ENCODE assay signal across 20 mouse cellular contexts in genomic region chr9:61456441-61457161, GRCm38 (mm10).
DNase-seq lines count a peak whose midpoint lies in the region; ATAC-seq and TF ChIP-seq lines count a peak whose summit lies in the region.
"Had no signal": no experiment of that assay in that cellular context is flagged by ENCODE, and none has a peak within 500 bp of the region (broad histone marks: within the 10 kb centered on the region; RNA-seq: fewer than 3 reads in every experiment).

No protein-coding gene starts in this region.

- H3K4me1 ChIP-seq in hindbrain, embryonic 10.5 days (replicated peaks) = peaks cover 41% of the 10 kb centered on the region
- 0 out of 2 replicates have a peak, but pooled peaks cover 6% of the 10 kb centered on the region for H3K4me1 ChIP-seq in hindbrain, postnatal 0 days (ENCODE audit: insufficient read depth, low read length)
- peaks cover 34% of the 10 kb centered on the region for H3K4me1 ChIP-seq in embryonic facial prominence, embryonic 10.5 days

- DNase-seq in hindbrain, embryonic 10.5 days (ENCODE audit: low spot score) = no peak
- no peak for DNase-seq in hindbrain, postnatal 0 days (ENCODE audit: low spot score)
- no peak for DNase-seq in embryonic facial prominence, embryonic 10.5 days (ENCODE audit: low spot score)
- DNase-seq in adrenal gland, adult 8-10 months = no peak
- DNase-seq in gastrocnemius, adult 8-10 months (ENCODE audit: low spot score in 2 of 2) = no peak
- DNase-seq: adrenal gland, adult 2 months; adrenal gland, postnatal 36 days; cerebellum, adult 18-20 months; cerebellum, adult 9-10 months; gastrocnemius, postnatal 14 days had no signal

- WGBS in hindbrain, embryonic 10.5 days = 65% methylated on average over 5 of the region's 5 CpGs
- WGBS in hindbrain, postnatal 0 days = 63% methylated on average over 5 of the region's 5 CpGs
- 70% methylated on average over 5 of the region's 5 CpGs for WGBS in embryonic facial prominence, embryonic 10.5 days

- H3K4me2 ChIP-seq in hindbrain, postnatal 0 days (ENCODE audit: low read depth, low read length) = no peak overlapping the region
- H3K4me2 ChIP-seq: embryonic facial prominence, embryonic 12.5 days; forebrain, embryonic 12.5 days; forebrain, embryonic 15.5 days; heart, embryonic 13.5 days; hindbrain, embryonic 12.5 days; hindbrain, embryonic 15.5 days had no signal

- H3K27ac ChIP-seq in hindbrain, embryonic 10.5 days = peak overlapping the region; percentile 9; the same call in 1 of the 2 replicates
- no peak overlapping the region for H3K27ac ChIP-seq in hindbrain, postnatal 0 days
- H3K27ac ChIP-seq in embryonic facial prominence, embryonic 10.5 days (replicated peaks) = 0 out of 2 replicates have a peak overlapping the region, but pooled peaks have one; percentile 10
- H3K27ac ChIP-seq: embryonic facial prominence, embryonic 12.5 days; forebrain, embryonic 12.5 days; forebrain, embryonic 15.5 days; heart, embryonic 13.5 days; hindbrain, embryonic 12.5 days; hindbrain, embryonic 15.5 days had no signal

- H3K27me3 ChIP-seq in hindbrain, embryonic 10.5 days (ENCODE audit: insufficient read depth, poor library complexity, severe bottlenecking) = peaks cover 37% of the 10 kb centered on the region
- no peaks in the 10 kb centered on the region for H3K27me3 ChIP-seq in hindbrain, postnatal 0 days (ENCODE audit: insufficient read depth, low read length)
- H3K27me3 ChIP-seq in embryonic facial prominence, embryonic 10.5 days (replicated peaks; ENCODE audit: low read depth, poor library complexity, severe bottlenecking) = peaks cover 52% of the 10 kb centered on the region
- H3K27me3 ChIP-seq: embryonic facial prominence, embryonic 12.5 days had no signal

- no peaks in the 10 kb centered on the region for H3K9me3 ChIP-seq in hindbrain, embryonic 10.5 days
- H3K9me3 ChIP-seq in hindbrain, postnatal 0 days (ENCODE audit: low read length) = no peaks in the 10 kb centered on the region
- no peaks in the 10 kb centered on the region for H3K9me3 ChIP-seq in embryonic facial prominence, embryonic 10.5 days
- H3K9me3 ChIP-seq: embryonic facial prominence, embryonic 12.5 days; forebrain, embryonic 12.5 days; forebrain, embryonic 15.5 days; heart, embryonic 13.5 days; hindbrain, embryonic 12.5 days; hindbrain, embryonic 15.5 days had no signal

- no peak overlapping the region for H3K9ac ChIP-seq in hindbrain, postnatal 0 days (replicated peaks; ENCODE audit: low read length)
- H3K9ac ChIP-seq: embryonic facial prominence, embryonic 12.5 days; forebrain, embryonic 12.5 days; forebrain, embryonic 15.5 days; heart, embryonic 13.5 days; hindbrain, embryonic 12.5 days; hindbrain, embryonic 15.5 days had no signal

- no peak overlapping the region for H3K4me3 ChIP-seq in hindbrain, embryonic 10.5 days
- H3K4me3 ChIP-seq in hindbrain, postnatal 0 days (ENCODE audit: low read length) = no peak overlapping the region
- no peak overlapping the region for H3K4me3 ChIP-seq in embryonic facial prominence, embryonic 10.5 days
- H3K4me3 ChIP-seq: embryonic facial prominence, embryonic 12.5 days; forebrain, embryonic 12.5 days; forebrain, embryonic 15.5 days; heart, embryonic 13.5 days; hindbrain, embryonic 12.5 days; hindbrain, embryonic 15.5 days had no signal

- TF ChIP-seq CTCF in hindbrain, postnatal 0 days (IDR thresholded peaks at IDR 0.05; ENCODE audit: low read depth) = no peak

- ATAC-seq in hindbrain, postnatal 0 days = no peak
- peak; percentile 54 for ATAC-seq in CD4-positive, CD25-positive, alpha-beta regulatory T cell, adult 4 months
- ATAC-seq in inflammation-experienced regulatory T-cells, adult 6 months = peak; percentile 56
- no peak for ATAC-seq in erythroblast, adult 5-6 weeks (replicated peaks; ENCODE audit: low FRiP score, poor library complexity, severe bottlenecking)
- ATAC-seq: forebrain, embryonic 15.5 days; intestine, embryonic 16.5 days had no signal

- no peaks in the 10 kb centered on the region for H3K36me3 ChIP-seq in hindbrain, embryonic 10.5 days
- no peaks in the 10 kb centered on the region for H3K36me3 ChIP-seq in hindbrain, postnatal 0 days (ENCODE audit: insufficient read depth, low read length)
- H3K36me3 ChIP-seq in embryonic facial prominence, embryonic 10.5 days (replicated peaks) = no peaks in the 10 kb centered on the region
- H3K36me3 ChIP-seq: embryonic facial prominence, embryonic 12.5 days; forebrain, embryonic 12.5 days; forebrain, embryonic 15.5 days; heart, embryonic 13.5 days; hindbrain, embryonic 12.5 days; hindbrain, embryonic 15.5 days had no signal

Comparison
In these comparisons a context has a peak if more than half of its experiments do, and no peak if none do; other contexts are left out.
1. ATAC-seq: peak in CD4-positive, CD25-positive, alpha-beta regulatory T cell, adult 4 months (single experiment) and inflammation-experienced regulatory T-cells, adult 6 months (single experiment); none in hindbrain, postnatal 0 days (single experiment) and erythroblast, adult 5-6 weeks (single experiment).